Mouse (Mus musculus) thymus, adult 2 months (tissue): Measurements from ENCODE around the gene Slc6a16.

Experiments used
- CTCF ChIP-seq: fragments of 200-500 bp; IDR thresholded peaks from 2 replicates; pipeline ENCODE4 v1.5.1; 2012; ENCODE audit warnings: mild to moderate bottlenecking, control low read depth, low read length, moderate library complexity, borderline replicate concordance; ENCODE audit not compliant: control insufficient read depth, poor library complexity, insufficient read depth; ENCODE audit errors: extremely low read depth
- POLR2A ChIP-seq: fragments of 200-500 bp; IDR thresholded peaks from 2 replicates; pipeline ENCODE4 v1.6.1; 2012; ENCODE audit warnings: mild to moderate bottlenecking, low read length, control low read depth, moderate library complexity; ENCODE audit not compliant: control insufficient read depth, poor library complexity, insufficient read depth; ENCODE audit errors: extremely low read depth

GRCm38 (mm10) chr7:45273672-45274071 lies 32.8 kb downstream of the Slc6a16 start:
- TF ChIP-seq CTCF (no peak), POLR2A (no peak)
